Mouse (Mus musculus): Measurements from ENCODE around the gene Mfap2.

- TF ChIP-seq POLR2A (IDR thresholded peaks at IDR 0.05; ENCODE audit: extremely low read depth, insufficient read depth, low read length), result no peak
- TF ChIP-seq CTCF (IDR thresholded peaks at IDR 0.05; ENCODE audit: extremely low read depth, insufficient read depth, low read length), result no peak
Observed at GRCm38 (mm10) chr4:141020220-141020619, 10.0 kb downstream of the Mfap2 start.
